Comparison of ENCODE assay signal across 8 mouse cellular contexts in genomic region chr12:3310321-3310692, GRCm38 (mm10). TPM values are rescaled to one million over a fixed set of nuclear protein-coding genes. Genes with fewer than 3 reads are reported as not detected.
DNase-seq lines count a peak whose midpoint lies in the region; ATAC-seq and TF ChIP-seq lines count a peak whose summit lies in the region.

No protein-coding gene starts in this region.

- ATAC-seq in lung, postnatal 0 days: no peak
- no peak; the same call in 1 of the 2 replicates for ATAC-seq in embryonic facial prominence, embryonic 14.5 days (ENCODE audit: low read depth)
- no peak for ATAC-seq in hindbrain, postnatal 0 days
- ATAC-seq in neural tube, embryonic 12.5 days (ENCODE audit: low FRiP score, low read depth): no peak; the same call in 1 of the 2 replicates

- H3K4me1 ChIP-seq in lung, postnatal 0 days (ENCODE audit: insufficient read depth, low read depth, low read length): peaks cover 11% of the 10 kb centered on the region; the same call in 1 of the 2 replicates
- H3K4me1 ChIP-seq in embryonic facial prominence, embryonic 14.5 days (ENCODE audit: control insufficient read depth, insufficient read depth, low read length): peaks cover 11% of the 10 kb centered on the region; the same call in 1 of the 2 replicates
- peaks cover 14% of the 10 kb centered on the region for H3K4me1 ChIP-seq in hindbrain, postnatal 0 days (ENCODE audit: insufficient read depth, low read length)
- H3K4me1 ChIP-seq in neural tube, embryonic 12.5 days: peaks cover 9% of the 10 kb centered on the region

- peak overlapping the region; percentile 71 for H3K4me2 ChIP-seq in lung, postnatal 0 days (replicated peaks; ENCODE audit: low read depth, low read length)
- H3K4me2 ChIP-seq in embryonic facial prominence, embryonic 14.5 days (ENCODE audit: low read depth, low read length): peak overlapping the region; percentile 85
- H3K4me2 ChIP-seq in hindbrain, postnatal 0 days (ENCODE audit: low read depth, low read length): peak overlapping the region; percentile 85
- peak overlapping the region; percentile 64 for H3K4me2 ChIP-seq in neural tube, embryonic 12.5 days (replicated peaks)

- peak overlapping the region; percentile 92 for H3K27ac ChIP-seq in lung, postnatal 0 days (ENCODE audit: low read length)
- H3K27ac ChIP-seq in embryonic facial prominence, embryonic 14.5 days (replicated peaks; ENCODE audit: low read depth, low read length): peak overlapping the region; percentile 88
- H3K27ac ChIP-seq in hindbrain, postnatal 0 days: peak overlapping the region; percentile 93
- H3K27ac ChIP-seq in neural tube, embryonic 12.5 days: no peak overlapping the region

- no peak for DNase-seq in lung, postnatal 0 days (ENCODE audit: low spot score)
- DNase-seq in lung, postnatal 14 days: no peak
- no peak for DNase-seq in embryonic facial prominence, embryonic 14.5 days (ENCODE audit: low spot score)
- DNase-seq in hindbrain, postnatal 0 days (ENCODE audit: low spot score): peak; percentile 31
- no peak for DNase-seq in embryo, embryonic 11 days
- DNase-seq in T-cell, adult 2 months (ENCODE audit: low spot score): no peak
- DNase-seq in layer of hippocampus, postnatal 36 days: no peak

- no peaks in the 10 kb centered on the region for H3K27me3 ChIP-seq in lung, postnatal 0 days (replicated peaks; ENCODE audit: insufficient read depth, low read length)
- no peaks in the 10 kb centered on the region for H3K27me3 ChIP-seq in embryonic facial prominence, embryonic 14.5 days (replicated peaks; ENCODE audit: control insufficient read depth, insufficient read depth, low read length)
- H3K27me3 ChIP-seq in hindbrain, postnatal 0 days (ENCODE audit: insufficient read depth, low read length): no peaks in the 10 kb centered on the region
- no peaks in the 10 kb centered on the region for H3K27me3 ChIP-seq in neural tube, embryonic 12.5 days (replicated peaks)

- peak overlapping the region; percentile 83 for H3K4me3 ChIP-seq in lung, postnatal 0 days (ENCODE audit: low read depth, low read length)
- peak overlapping the region; percentile 95 for H3K4me3 ChIP-seq in embryonic facial prominence, embryonic 14.5 days (ENCODE audit: low read depth, low read length)
- peak overlapping the region; percentile 96 for H3K4me3 ChIP-seq in hindbrain, postnatal 0 days (ENCODE audit: low read length)
- peak overlapping the region; percentile 80 for H3K4me3 ChIP-seq in neural tube, embryonic 12.5 days

- 3% methylated on average over 15 of the region's 15 CpGs for WGBS in lung, postnatal 0 days
- WGBS in embryonic facial prominence, embryonic 14.5 days: 3% methylated on average over 15 of the region's 15 CpGs
- under 1% methylated on average over 15 of the region's 15 CpGs for WGBS in hindbrain, postnatal 0 days
- WGBS in neural tube, embryonic 12.5 days: 5% methylated on average over 15 of the region's 15 CpGs

- no peak for TF ChIP-seq CTCF in lung, postnatal 0 days (IDR thresholded peaks at IDR 0.05)
- no peak for TF ChIP-seq CTCF in hindbrain, postnatal 0 days (IDR thresholded peaks at IDR 0.05; ENCODE audit: low read depth)

- H3K9ac ChIP-seq in lung, postnatal 0 days (replicated peaks; ENCODE audit: low read depth): peak overlapping the region; percentile 51
- H3K9ac ChIP-seq in embryonic facial prominence, embryonic 14.5 days (ENCODE audit: low read depth, low read length): peak overlapping the region; percentile 72
- peak overlapping the region; percentile 67 for H3K9ac ChIP-seq in hindbrain, postnatal 0 days (replicated peaks; ENCODE audit: low read length)
- H3K9ac ChIP-seq in neural tube, embryonic 12.5 days: peak overlapping the region; percentile 90

- H3K9me3 ChIP-seq in lung, postnatal 0 days (ENCODE audit: low read length): no peaks in the 10 kb centered on the region
- no peaks in the 10 kb centered on the region for H3K9me3 ChIP-seq in embryonic facial prominence, embryonic 14.5 days (ENCODE audit: control insufficient read depth, low read length)
- H3K9me3 ChIP-seq in hindbrain, postnatal 0 days (ENCODE audit: low read length): no peaks in the 10 kb centered on the region
- no peaks in the 10 kb centered on the region for H3K9me3 ChIP-seq in neural tube, embryonic 12.5 days

- TF ChIP-seq EP300 in lung, postnatal 0 days (IDR thresholded peaks at IDR 0.05): peak; percentile 43; the same call in 1 of the 2 replicates

- H3K36me3 ChIP-seq in lung, postnatal 0 days (ENCODE audit: insufficient read depth, low read length): no peaks in the 10 kb centered on the region
- H3K36me3 ChIP-seq in embryonic facial prominence, embryonic 14.5 days (ENCODE audit: control insufficient read depth, insufficient read depth, low read length): no peaks in the 10 kb centered on the region
- no peaks in the 10 kb centered on the region for H3K36me3 ChIP-seq in hindbrain, postnatal 0 days (ENCODE audit: insufficient read depth, low read length)
- no peaks in the 10 kb centered on the region for H3K36me3 ChIP-seq in neural tube, embryonic 12.5 days

RNA-seq across cellular contexts. Expression of gene Rab10, which starts 0.5 kb away (rescaled TPM):
- polyA plus RNA-seq in lung, postnatal 0 days (2015; fragmentation: Nextera tagmentation; extraction: Ambion mirVana): 58.4 and 65.4 TPM in 2 replicates
- 98.7 and 98.8 TPM in 2 replicates for polyA plus RNA-seq in embryonic facial prominence, embryonic 14.5 days (2014; fragmentation: Nextera tagmentation; extraction: Ambion mirVana)
- total RNA-seq in hindbrain, postnatal 0 days (2014; rRNA removed): 202 and 220 TPM in 2 replicates
- 133 and 140 TPM in 2 replicates for polyA plus RNA-seq in hindbrain, postnatal 0 days (2015; fragmentation: Nextera tagmentation; extraction: Ambion mirVana)
- 159 and 182 TPM in 2 replicates for polyA plus RNA-seq in neural tube, embryonic 12.5 days (2016; fragmentation: Nextera tagmentation; extraction: Ambion mirVana)
- total RNA-seq in layer of hippocampus, postnatal 36 days (2021): 100 to 1,000 TPM; 161 to 164 TPM

RNA-seq across cellular contexts. Expression of gene Kif3c, which starts 54.6 kb away (rescaled TPM):
- 5.6 and 5.9 TPM in 2 replicates for polyA plus RNA-seq in lung, postnatal 0 days (2015; fragmentation: Nextera tagmentation; extraction: Ambion mirVana)
- polyA plus RNA-seq in embryonic facial prominence, embryonic 14.5 days (2014; fragmentation: Nextera tagmentation; extraction: Ambion mirVana): 11.1 and 13.4 TPM in 2 replicates
- total RNA-seq in hindbrain, postnatal 0 days (2014; rRNA removed): 142 and 150 TPM in 2 replicates
- polyA plus RNA-seq in hindbrain, postnatal 0 days (2015; fragmentation: Nextera tagmentation; extraction: Ambion mirVana): 56.0 and 58.5 TPM in 2 replicates
- 59.5 and 66.3 TPM in 2 replicates for polyA plus RNA-seq in neural tube, embryonic 12.5 days (2016; fragmentation: Nextera tagmentation; extraction: Ambion mirVana)
- total RNA-seq in layer of hippocampus, postnatal 36 days (2021): 100 to 1,000 TPM; 163 to 168 TPM
